Mouse (Mus musculus): ENCODE results near the gene Zfp536. TPM values are rescaled to one million over a fixed set of nuclear protein-coding genes. Genes with fewer than 3 reads are reported as not detected.

Zfp536 gene
- not detected for polyA plus RNA-seq (2012; fragmentation: generic; extraction: Trizol)
- long read RNA-seq, experiment 1: 0 reads
- long read RNA-seq, experiment 2: 0 reads

DNA sequence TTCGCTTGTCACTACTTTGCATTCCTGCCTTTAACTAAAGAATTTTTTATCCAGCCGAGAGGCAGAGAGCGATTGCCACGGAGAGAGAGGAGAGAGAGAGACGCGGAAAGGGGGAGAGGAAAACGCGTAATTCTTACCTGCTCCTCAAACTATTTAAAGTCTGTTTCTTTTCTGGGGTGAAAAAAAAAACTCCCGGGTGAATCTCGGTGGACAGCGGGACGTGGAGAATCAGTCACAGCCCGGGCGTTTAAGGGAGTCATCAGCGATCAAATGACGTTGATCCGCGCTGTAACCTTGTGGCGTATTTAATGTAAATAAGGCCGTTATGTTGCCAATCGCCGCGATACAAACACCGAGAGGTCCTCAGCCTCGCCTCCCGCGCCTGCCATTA lies at the start of gene Zfp536:
Gene Zfp536, minus strand, starts transcription at position 330 of the 391 bp plus-strand sequence.
- no peak for TF ChIP-seq CTCF (IDR thresholded peaks at IDR 0.05; ENCODE audit: control insufficient read depth, insufficient read depth, insufficient read length)
- TF ChIP-seq MYOD1 (IDR thresholded peaks at IDR 0.05; ENCODE audit: control insufficient read depth, insufficient read length, low read depth): no peak
- no peak for TF ChIP-seq MYOG (IDR thresholded peaks at IDR 0.05; ENCODE audit: control insufficient read depth, extremely low read depth, insufficient read length)
- TF ChIP-seq CEBPB (IDR thresholded peaks at IDR 0.05; ENCODE audit: low read depth): no peak
- no peak for TF ChIP-seq FOSL1 (IDR thresholded peaks at IDR 0.05; ENCODE audit: insufficient read depth, low read length, poor library complexity, severe bottlenecking)
- TF ChIP-seq MAX (IDR thresholded peaks at IDR 0.05): no peak
- no peak for TF ChIP-seq USF1 (IDR thresholded peaks at IDR 0.05; ENCODE audit: low read depth)
- no peaks in the 10 kb centered on the region for H3K36me3 ChIP-seq (ENCODE audit: control insufficient read depth, insufficient read depth)
- H3K27me3 ChIP-seq (ENCODE audit: control insufficient read depth, insufficient read depth, insufficient read length): peaks cover 21% of the 10 kb centered on the region
- H3K4me3 ChIP-seq (ENCODE audit: insufficient read depth, poor library complexity, severe bottlenecking): no peak within 1 kb of the TSS
- no peaks in the 10 kb centered on the region for H3K79me3 ChIP-seq (ENCODE audit: low read depth)
- no peak within 1 kb of the TSS for H3ac ChIP-seq (ENCODE audit: control insufficient read depth, insufficient read length, low read depth)
- H3K79me2 ChIP-seq (ENCODE audit: control insufficient read depth, insufficient read depth): no peaks in the 10 kb centered on the region

DNA sequence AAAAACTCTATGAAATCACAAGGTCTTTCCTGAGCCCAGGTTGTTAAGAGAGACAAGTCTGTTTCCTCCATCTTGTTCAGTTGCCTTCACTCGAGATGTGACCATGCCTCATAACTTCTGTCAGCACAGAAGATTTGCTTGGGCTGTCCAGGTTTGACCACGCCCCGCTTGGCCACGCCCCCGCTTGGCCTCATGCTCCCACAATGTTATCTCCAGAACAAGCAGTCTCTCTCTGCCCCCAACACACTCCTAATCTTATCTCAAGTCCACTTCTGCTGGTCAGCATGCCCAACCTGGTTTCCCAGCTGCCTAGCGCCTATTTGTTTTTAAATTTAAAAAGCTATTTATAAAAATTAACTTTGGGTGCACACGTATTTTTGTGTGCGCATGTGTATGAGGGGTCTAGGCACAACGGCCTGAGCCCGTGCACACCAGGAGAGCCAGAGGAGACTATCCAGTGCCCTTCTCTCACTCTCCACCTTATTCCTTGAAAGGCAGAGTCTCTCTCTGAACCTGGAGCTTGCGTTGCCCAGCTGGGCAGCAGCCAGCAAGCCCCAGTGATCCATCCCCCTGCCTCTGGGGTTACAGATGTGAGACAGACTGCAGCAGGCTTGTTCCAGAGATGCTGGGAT lies 47.3 kb upstream of the Zfp536 start:
- no peak overlapping the region for H3ac ChIP-seq (ENCODE audit: control insufficient read depth, insufficient read length, low read depth)
- no peaks in the 10 kb centered on the region for H3K27me3 ChIP-seq (ENCODE audit: control insufficient read depth, insufficient read depth, insufficient read length)
- H3K79me2 ChIP-seq (ENCODE audit: control insufficient read depth, insufficient read depth): no peaks in the 10 kb centered on the region
- H3K36me3 ChIP-seq (ENCODE audit: control insufficient read depth, insufficient read depth): no peaks in the 10 kb centered on the region
- no peak overlapping the region for H3K4me3 ChIP-seq (ENCODE audit: insufficient read depth, poor library complexity, severe bottlenecking)
- no peaks in the 10 kb centered on the region for H3K79me3 ChIP-seq (ENCODE audit: low read depth)
- no peak for TF ChIP-seq MAX (IDR thresholded peaks at IDR 0.05)
- no peak for TF ChIP-seq FOSL1 (IDR thresholded peaks at IDR 0.05; ENCODE audit: insufficient read depth, low read length, poor library complexity, severe bottlenecking)
- TF ChIP-seq MYOD1 (IDR thresholded peaks at IDR 0.05; ENCODE audit: control insufficient read depth, insufficient read length, low read depth): no peak
- TF ChIP-seq CEBPB (IDR thresholded peaks at IDR 0.05; ENCODE audit: low read depth): no peak
- no peak for TF ChIP-seq MYOG (IDR thresholded peaks at IDR 0.05; ENCODE audit: control insufficient read depth, extremely low read depth, insufficient read length)
- no peak for TF ChIP-seq USF1 (IDR thresholded peaks at IDR 0.05; ENCODE audit: low read depth)
- no peak for TF ChIP-seq CTCF (IDR thresholded peaks at IDR 0.05; ENCODE audit: control insufficient read depth, insufficient read depth, insufficient read length)

DNA sequence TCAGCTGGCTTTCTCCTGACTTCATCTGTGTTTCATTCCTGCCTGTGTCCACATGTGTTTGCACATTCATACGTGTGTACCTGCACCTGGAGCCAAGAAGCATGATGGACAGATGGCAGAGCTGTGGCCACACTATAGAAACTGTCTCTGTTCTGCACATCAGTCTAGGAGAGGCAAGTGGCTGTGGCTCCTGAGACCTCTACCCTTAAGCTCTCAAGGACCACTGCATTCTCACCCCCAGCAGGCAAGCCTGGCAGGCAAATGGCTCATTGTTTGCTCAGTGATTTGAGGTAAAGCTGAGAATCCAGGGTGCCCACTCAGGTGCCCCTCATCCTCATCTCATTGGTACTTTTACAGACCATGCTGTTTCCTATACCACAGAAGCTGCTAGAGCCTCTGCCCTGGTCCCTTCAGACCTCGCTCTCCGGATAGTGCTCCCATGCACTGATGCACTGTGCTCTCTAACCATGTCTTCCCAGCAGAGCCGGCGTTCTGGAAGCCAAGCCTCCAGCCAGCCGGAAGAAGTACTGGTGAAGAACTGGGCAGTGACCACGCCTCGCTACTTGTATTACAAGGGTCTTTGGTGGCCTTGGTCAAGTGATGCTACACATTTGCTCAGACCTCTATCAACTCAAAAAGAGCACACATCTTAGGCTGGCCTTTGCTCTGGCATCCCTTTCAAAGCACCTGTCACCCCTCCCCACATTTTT lies 45.3 kb upstream of the Zfp536 start:
- H3K79me2 ChIP-seq (ENCODE audit: control insufficient read depth, insufficient read depth): no peaks in the 10 kb centered on the region
- no peak overlapping the region for H3K4me3 ChIP-seq (ENCODE audit: insufficient read depth, poor library complexity, severe bottlenecking)
- H3K79me3 ChIP-seq (ENCODE audit: low read depth): no peaks in the 10 kb centered on the region
- H3K27me3 ChIP-seq (ENCODE audit: control insufficient read depth, insufficient read depth, insufficient read length): no peaks in the 10 kb centered on the region
- H3ac ChIP-seq (ENCODE audit: control insufficient read depth, insufficient read length, low read depth): no peak overlapping the region
- TF ChIP-seq MYOD1 (IDR thresholded peaks at IDR 0.05; ENCODE audit: control insufficient read depth, insufficient read length, low read depth): no peak
- no peak for TF ChIP-seq MYOG (IDR thresholded peaks at IDR 0.05; ENCODE audit: control insufficient read depth, extremely low read depth, insufficient read length)
- no peak for TF ChIP-seq FOSL1 (IDR thresholded peaks at IDR 0.05; ENCODE audit: insufficient read depth, low read length, poor library complexity, severe bottlenecking)
- no peak for TF ChIP-seq MAX (IDR thresholded peaks at IDR 0.05)
- no peak for TF ChIP-seq CEBPB (IDR thresholded peaks at IDR 0.05; ENCODE audit: low read depth)
- no peak for TF ChIP-seq CTCF (IDR thresholded peaks at IDR 0.05; ENCODE audit: control insufficient read depth, insufficient read depth, insufficient read length)
- TF ChIP-seq USF1 (IDR thresholded peaks at IDR 0.05; ENCODE audit: low read depth): no peak
- no peaks in the 10 kb centered on the region for H3K36me3 ChIP-seq (ENCODE audit: control insufficient read depth, insufficient read depth)

DNA sequence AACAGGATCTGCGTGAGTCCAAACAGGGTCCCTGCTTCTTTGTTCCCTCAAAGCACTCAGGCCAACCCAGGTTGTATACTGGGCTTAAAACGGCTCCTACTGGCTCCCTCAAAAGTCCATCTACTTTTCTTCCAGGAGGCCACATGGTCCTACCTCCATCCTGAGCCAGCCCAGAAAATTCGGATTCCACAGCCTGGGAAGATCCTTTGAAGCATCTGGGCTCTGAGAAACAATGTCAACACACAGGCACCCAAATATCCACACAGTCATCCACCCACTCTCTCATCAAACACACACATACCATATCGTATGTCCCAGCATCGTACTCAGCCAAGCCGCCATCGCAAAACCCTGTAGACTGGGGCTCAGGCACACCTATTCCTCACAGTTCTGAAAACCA lies 43.5 kb upstream of the Zfp536 start:
- Histone ChIP-seq H3K27me3 (ENCODE audit: control insufficient read depth, insufficient read depth, insufficient read length) (no peaks in the 10 kb centered on the region), H3K36me3 (ENCODE audit: control insufficient read depth, insufficient read depth) (no peaks in the 10 kb centered on the region), H3K79me2 (ENCODE audit: control insufficient read depth, insufficient read depth) (no peaks in the 10 kb centered on the region), H3K79me3 (ENCODE audit: low read depth) (no peaks in the 10 kb centered on the region), H3K4me3 (ENCODE audit: insufficient read depth, poor library complexity, severe bottlenecking) (no peak overlapping the region), H3ac (ENCODE audit: control insufficient read depth, insufficient read length, low read depth) (no peak overlapping the region)
- TF ChIP-seq MAX (IDR thresholded peaks at IDR 0.05) (no peak), CTCF (IDR thresholded peaks at IDR 0.05; ENCODE audit: control insufficient read depth, insufficient read depth, insufficient read length) (no peak), FOSL1 (IDR thresholded peaks at IDR 0.05; ENCODE audit: insufficient read depth, low read length, poor library complexity, severe bottlenecking) (no peak), MYOD1 (IDR thresholded peaks at IDR 0.05; ENCODE audit: control insufficient read depth, insufficient read length, low read depth) (no peak), MYOG (IDR thresholded peaks at IDR 0.05; ENCODE audit: control insufficient read depth, extremely low read depth, insufficient read length) (no peak), CEBPB (IDR thresholded peaks at IDR 0.05; ENCODE audit: low read depth) (no peak), USF1 (IDR thresholded peaks at IDR 0.05; ENCODE audit: low read depth) (no peak)

DNA sequence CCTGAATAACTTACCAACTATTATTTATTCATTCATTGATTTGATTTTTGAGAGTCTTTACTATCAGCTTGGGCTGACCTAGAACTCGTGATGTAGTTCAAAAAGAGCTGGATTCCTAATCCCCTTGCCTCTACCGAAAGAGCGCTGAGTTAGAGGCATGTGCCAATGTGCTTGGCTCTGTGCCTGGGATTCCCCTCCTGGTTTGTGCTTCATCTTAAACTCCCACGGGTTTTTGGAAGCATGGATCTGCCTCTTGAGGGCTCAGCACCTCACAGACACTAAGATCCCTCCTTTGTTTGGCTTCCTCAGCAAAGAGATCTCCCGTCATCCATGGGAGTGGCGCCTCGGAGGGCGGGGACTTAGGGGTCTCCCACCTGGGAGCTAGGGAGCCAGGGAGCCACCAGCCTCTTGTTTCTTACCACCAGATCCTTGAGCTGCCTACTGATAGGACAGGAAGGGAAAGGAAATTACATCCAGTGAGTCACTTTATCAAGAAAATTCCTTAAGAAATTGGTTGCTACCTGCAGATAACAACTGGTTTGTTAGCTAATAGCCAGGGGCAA lies 41.5 kb upstream of the Zfp536 start:
- H3ac ChIP-seq (ENCODE audit: control insufficient read depth, insufficient read length, low read depth): no peak overlapping the region
- H3K27me3 ChIP-seq (ENCODE audit: control insufficient read depth, insufficient read depth, insufficient read length): no peaks in the 10 kb centered on the region
- H3K79me2 ChIP-seq (ENCODE audit: control insufficient read depth, insufficient read depth): no peaks in the 10 kb centered on the region
- no peaks in the 10 kb centered on the region for H3K79me3 ChIP-seq (ENCODE audit: low read depth)
- no peak overlapping the region for H3K4me3 ChIP-seq (ENCODE audit: insufficient read depth, poor library complexity, severe bottlenecking)
- H3K36me3 ChIP-seq (ENCODE audit: control insufficient read depth, insufficient read depth): no peaks in the 10 kb centered on the region
- no peak for TF ChIP-seq FOSL1 (IDR thresholded peaks at IDR 0.05; ENCODE audit: insufficient read depth, low read length, poor library complexity, severe bottlenecking)
- no peak for TF ChIP-seq MAX (IDR thresholded peaks at IDR 0.05)
- no peak for TF ChIP-seq USF1 (IDR thresholded peaks at IDR 0.05; ENCODE audit: low read depth)
- TF ChIP-seq MYOG (IDR thresholded peaks at IDR 0.05; ENCODE audit: control insufficient read depth, extremely low read depth, insufficient read length): no peak
- TF ChIP-seq MYOD1 (IDR thresholded peaks at IDR 0.05; ENCODE audit: control insufficient read depth, insufficient read length, low read depth): no peak
- TF ChIP-seq CEBPB (IDR thresholded peaks at IDR 0.05; ENCODE audit: low read depth): no peak
- TF ChIP-seq CTCF (IDR thresholded peaks at IDR 0.05; ENCODE audit: control insufficient read depth, insufficient read depth, insufficient read length): no peak

Measured in C2C12 (cell line).